Mouse (Mus musculus): ENCODE measurements around the gene Tspan10. TPM values are rescaled to one million over a fixed set of nuclear protein-coding genes. Genes with fewer than 3 reads are reported as not detected.

Tspan10 gene
- polyA plus RNA-seq, 1 experiment from 2014 or later = not detected

DNA sequence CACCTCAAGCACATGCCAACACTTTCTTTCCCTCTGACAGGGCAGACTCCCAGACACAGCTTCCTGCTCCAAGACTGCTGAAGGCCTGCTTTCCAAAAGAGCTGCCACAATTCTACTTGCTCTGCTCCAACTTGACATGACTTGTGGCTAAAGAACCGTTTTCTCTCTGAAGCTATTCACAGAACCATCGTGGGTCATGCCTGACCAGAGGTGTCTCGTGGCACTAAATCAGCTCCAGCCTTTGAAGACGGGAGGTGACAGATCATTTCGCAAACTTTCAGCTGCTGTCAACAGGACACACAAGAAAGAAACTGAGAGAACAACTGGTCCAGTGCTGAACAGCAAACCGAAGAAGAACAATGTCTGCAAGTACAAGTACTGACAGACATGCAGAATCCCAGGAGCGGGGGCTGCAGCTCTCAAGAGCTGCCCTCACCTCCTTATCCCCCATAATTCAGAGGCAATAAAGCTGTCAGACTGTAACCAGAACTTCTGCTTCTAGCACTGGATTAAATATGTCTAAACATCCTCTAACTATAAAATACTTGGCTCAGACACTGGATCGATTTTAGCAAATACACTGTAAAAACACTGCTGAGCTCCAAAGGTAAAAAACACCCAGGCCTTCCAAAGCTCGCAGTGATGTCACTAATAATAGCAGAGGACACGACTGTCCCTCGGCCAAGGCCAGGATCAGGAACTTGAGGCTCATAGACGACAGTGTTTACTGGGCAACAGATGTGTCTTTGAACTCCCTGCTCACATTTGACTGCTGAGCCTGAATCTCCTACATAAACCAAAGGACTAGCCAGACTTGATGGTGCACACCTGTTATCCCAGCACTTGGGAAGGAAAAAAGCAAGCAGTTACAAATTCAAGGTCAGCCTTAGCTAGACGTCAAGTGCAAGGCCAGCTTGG, 19.5 kb upstream of the Tspan10 start:
- peaks cover 26% of the 10 kb centered on the region for H3K36me3 ChIP-seq (ENCODE audit: control insufficient read depth, insufficient read depth, low read length)
- H3K4me3 ChIP-seq (ENCODE audit: low read depth, low read length) = no peak overlapping the region
- no peak overlapping the region for H3K9ac ChIP-seq (ENCODE audit: low read length)
- DNase-seq (ENCODE audit: low spot score, missing footprints) (peak; percentile 65), ATAC-seq (ENCODE audit: low FRiP score) (no peak)
- H3K4me2 ChIP-seq = no peak overlapping the region
- no peaks in the 10 kb centered on the region for H3K9me3 ChIP-seq (ENCODE audit: control insufficient read depth, low read length)
- no peaks in the 10 kb centered on the region for H3K4me1 ChIP-seq (ENCODE audit: control insufficient read depth, insufficient read depth, low read length)
- H3K27me3 ChIP-seq (ENCODE audit: control insufficient read depth, insufficient read depth, low read length) = no peaks in the 10 kb centered on the region
- H3K27ac ChIP-seq (ENCODE audit: low read depth, low read length) = no peak overlapping the region
- WGBS = 94% methylated on average over 13 of the region's 13 CpGs

DNA sequence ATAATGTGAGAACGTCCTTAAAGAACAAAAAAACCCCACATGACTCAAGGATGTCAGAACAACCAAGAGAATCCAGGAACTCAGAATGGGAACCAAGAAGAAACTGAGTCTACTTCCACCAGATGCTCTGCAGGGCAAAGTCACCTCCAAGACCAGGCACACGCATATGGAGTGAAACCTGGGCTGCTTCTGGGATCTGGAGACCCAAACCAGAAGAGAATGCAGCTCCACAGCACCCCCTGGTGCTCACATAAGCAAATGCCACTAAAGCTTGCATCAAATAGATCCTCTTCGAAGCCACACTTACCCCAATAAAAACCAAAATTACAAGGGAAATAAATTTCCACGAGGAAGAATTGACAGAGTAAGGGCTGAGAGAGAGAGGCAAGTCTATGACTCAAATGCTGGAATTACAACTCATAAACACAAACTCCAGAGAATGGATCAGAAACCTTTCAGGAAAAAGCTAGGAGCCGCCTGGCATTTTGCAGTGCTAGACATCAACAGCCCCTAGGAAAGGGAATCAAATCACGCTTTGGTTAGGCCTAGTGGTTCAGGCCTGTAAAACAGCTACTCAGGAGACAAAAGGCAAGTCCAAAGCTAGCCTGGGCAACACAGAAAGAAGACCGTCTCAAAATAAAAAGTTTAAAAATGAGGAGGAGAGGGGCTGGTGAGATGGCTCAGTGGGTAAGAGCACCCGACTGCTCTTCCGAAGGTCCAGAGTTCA, 18.7 kb upstream of the Tspan10 start:
- ATAC-seq (ENCODE audit: low FRiP score) = no peak
- Histone ChIP-seq H3K4me2 (no peak overlapping the region), H3K27ac (ENCODE audit: low read depth, low read length) (no peak overlapping the region), H3K9ac (ENCODE audit: low read length) (no peak overlapping the region), H3K4me3 (ENCODE audit: low read depth, low read length) (no peak overlapping the region), H3K27me3 (ENCODE audit: control insufficient read depth, insufficient read depth, low read length) (no peaks in the 10 kb centered on the region), H3K9me3 (ENCODE audit: control insufficient read depth, low read length) (no peaks in the 10 kb centered on the region), H3K4me1 (ENCODE audit: control insufficient read depth, insufficient read depth, low read length) (no peaks in the 10 kb centered on the region), H3K36me3 (ENCODE audit: control insufficient read depth, insufficient read depth, low read length) (peaks cover 24% of the 10 kb centered on the region)
- WGBS = 74% methylated on average over 9 of the region's 9 CpGs
- DNase-seq (ENCODE audit: low spot score, missing footprints) = peak; percentile 92

DNA sequence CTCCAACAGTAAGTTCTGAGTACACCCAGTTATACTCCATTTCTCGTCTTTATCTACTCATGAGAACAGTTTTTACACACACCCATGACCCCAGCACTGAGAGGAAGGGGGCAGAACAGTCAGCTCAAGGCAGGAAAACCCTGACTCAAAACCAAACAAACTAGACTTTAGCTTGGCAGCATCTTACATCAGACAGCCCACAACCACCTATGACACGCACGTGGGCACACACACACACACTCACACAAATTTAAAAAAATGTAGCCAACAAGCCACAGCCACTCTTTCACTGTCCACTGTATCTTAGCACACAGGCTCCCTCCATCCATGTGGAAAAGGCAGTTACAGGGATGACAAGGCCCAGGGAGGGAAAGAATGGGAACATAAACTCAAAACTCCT, 15.7 kb upstream of the Tspan10 start:
- Histone ChIP-seq H3K36me3 (ENCODE audit: control insufficient read depth, insufficient read depth, low read length) (peaks cover 20% of the 10 kb centered on the region), H3K9me3 (ENCODE audit: control insufficient read depth, low read length) (no peaks in the 10 kb centered on the region), H3K4me2 (no peak overlapping the region), H3K27me3 (ENCODE audit: control insufficient read depth, insufficient read depth, low read length) (no peaks in the 10 kb centered on the region), H3K4me3 (ENCODE audit: low read depth, low read length) (no peak overlapping the region), H3K27ac (ENCODE audit: low read depth, low read length) (no peak overlapping the region), H3K9ac (ENCODE audit: low read length) (no peak overlapping the region), H3K4me1 (ENCODE audit: control insufficient read depth, insufficient read depth, low read length) (no peaks in the 10 kb centered on the region)
- no peak for DNase-seq (ENCODE audit: low spot score, missing footprints)
- ATAC-seq (ENCODE audit: low FRiP score) = no peak
- 92% methylated on average over 3 of the region's 3 CpGs for WGBS

DNA sequence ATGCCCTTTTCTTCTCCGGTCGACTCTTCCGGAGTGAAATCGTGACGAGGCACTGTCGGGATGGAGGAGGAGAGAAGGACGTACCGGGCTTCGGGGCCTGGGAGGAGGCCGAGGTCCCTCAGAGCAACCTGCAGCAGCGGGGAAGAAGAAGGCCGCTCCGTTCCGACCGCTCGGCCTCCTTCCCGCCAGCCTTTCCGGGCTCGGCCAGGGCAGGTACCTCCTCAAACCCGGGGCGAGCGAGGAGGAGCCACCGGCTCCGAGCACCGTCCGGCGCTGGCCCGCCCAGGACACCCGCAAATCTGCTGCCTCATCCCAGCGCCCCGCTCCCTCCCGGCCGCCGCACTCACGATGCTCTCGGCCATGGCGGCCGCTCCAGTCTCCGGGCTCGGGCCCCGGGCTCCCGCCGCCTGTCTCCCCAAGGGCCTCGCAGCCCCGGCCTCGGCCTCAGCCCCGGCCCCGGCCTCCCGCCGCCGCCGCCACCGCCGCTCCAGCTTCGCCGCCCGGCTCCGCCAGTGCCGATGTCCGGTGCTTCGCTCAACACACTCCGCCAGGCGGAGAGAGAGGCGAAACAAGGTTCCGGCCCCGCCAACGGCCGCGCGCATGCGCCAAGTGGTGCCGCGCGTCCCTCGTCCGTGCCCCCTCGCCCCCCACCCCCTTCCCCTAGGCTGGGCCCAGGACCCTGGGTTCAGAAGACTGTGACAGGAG, 5.1 kb upstream of the Tspan10 start, which contains the start of gene Nploc4:
Nploc4 (minus strand) TSS at position 557 of the 705 bp plus-strand sequence.
- Histone ChIP-seq H3K4me1 (ENCODE audit: control insufficient read depth, insufficient read depth, low read length) (peaks cover 11% of the 10 kb centered on the region), H3K27ac (ENCODE audit: low read depth, low read length) (peak within 1 kb of the TSS; percentile 71), H3K9ac (ENCODE audit: low read length) (peak within 1 kb of the TSS; percentile 98), H3K36me3 (ENCODE audit: control insufficient read depth, insufficient read depth, low read length) (peaks cover 5% of the 10 kb centered on the region), H3K4me2 (peak within 1 kb of the TSS; percentile 86), H3K27me3 (ENCODE audit: control insufficient read depth, insufficient read depth, low read length) (no peaks in the 10 kb centered on the region), H3K9me3 (ENCODE audit: control insufficient read depth, low read length) (no peaks in the 10 kb centered on the region), H3K4me3 (ENCODE audit: low read depth, low read length) (peak within 1 kb of the TSS; percentile 99)
- DNase-seq (ENCODE audit: low spot score, missing footprints) = peak; percentile 100
- ATAC-seq (ENCODE audit: low FRiP score) = peak; percentile 96
- under 1% methylated on average over 73 of the region's 77 CpGs for WGBS

DNA sequence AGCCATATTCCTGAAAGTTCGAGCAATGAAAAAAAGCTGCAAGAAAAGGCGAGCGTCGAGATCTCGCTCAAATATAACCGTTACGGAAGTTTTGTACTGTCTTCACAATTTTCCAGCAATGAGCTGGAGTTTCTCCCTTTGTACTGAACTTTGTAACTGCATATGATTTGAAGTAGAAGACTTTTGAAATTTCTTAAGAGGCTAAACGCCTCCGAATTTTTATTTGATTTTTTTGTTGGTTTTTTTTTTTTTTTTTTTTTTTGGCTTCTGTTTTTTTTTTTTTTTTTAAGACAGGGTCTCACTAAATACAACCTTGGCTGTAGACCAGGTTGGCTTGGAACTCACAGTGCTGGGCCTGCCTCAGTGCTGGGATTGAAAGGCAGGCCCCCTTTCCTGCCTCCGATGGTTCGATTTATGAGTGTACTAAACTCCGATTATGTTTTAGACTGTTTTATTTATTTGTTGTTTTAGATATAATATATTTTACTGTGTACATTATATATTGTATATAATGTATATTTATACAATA, 4.5 kb upstream of the Tspan10 start:
- H3K4me3 ChIP-seq (ENCODE audit: low read depth, low read length) = peak overlapping the region; percentile 99
- H3K27me3 ChIP-seq (ENCODE audit: control insufficient read depth, insufficient read depth, low read length) = no peaks in the 10 kb centered on the region
- DNase-seq (ENCODE audit: low spot score, missing footprints) = no peak
- no peak overlapping the region for H3K27ac ChIP-seq (ENCODE audit: low read depth, low read length)
- peaks cover 5% of the 10 kb centered on the region; the same call in 1 of the 2 replicates for H3K36me3 ChIP-seq (ENCODE audit: control insufficient read depth, insufficient read depth, low read length)
- peaks cover 11% of the 10 kb centered on the region for H3K4me1 ChIP-seq (ENCODE audit: control insufficient read depth, insufficient read depth, low read length)
- no peaks in the 10 kb centered on the region for H3K9me3 ChIP-seq (ENCODE audit: control insufficient read depth, low read length)
- H3K9ac ChIP-seq (ENCODE audit: low read length) = peak overlapping the region; percentile 98
- H3K4me2 ChIP-seq = peak overlapping the region; percentile 86
- no peak for ATAC-seq (ENCODE audit: low FRiP score)
- WGBS = 34% methylated on average over 12 of the region's 12 CpGs

DNA sequence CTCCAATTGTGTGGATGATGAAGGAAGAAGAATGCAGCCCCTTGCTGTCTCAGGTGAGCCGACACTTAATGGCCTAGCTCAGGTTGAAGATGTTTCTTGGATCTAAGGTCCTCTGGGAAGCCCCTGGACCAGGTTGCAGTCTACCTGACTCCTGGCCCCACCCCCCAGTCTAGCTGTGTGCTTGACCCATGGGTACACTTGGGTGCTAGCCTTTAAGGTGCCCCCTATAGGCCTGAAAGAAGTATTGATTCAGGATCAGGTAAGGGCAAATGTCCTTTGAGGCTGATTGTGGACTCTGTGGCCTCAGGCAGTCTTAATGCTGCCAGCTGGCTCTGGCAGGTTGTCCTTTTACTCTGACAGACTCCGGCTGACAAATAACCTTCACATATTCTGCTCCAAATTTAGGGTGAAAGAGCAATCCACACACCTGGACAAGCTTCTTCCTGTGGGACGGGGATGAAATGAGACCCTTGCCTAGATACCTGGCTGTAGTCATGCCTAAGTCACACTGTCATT, 379 bp downstream of the Tspan10 start:
- 93% methylated on average over 3 of the region's 3 CpGs for WGBS
- Histone ChIP-seq H3K4me3 (ENCODE audit: low read depth, low read length) (no peak overlapping the region), H3K27ac (ENCODE audit: low read depth, low read length) (no peak overlapping the region), H3K9ac (ENCODE audit: low read length) (no peak overlapping the region), H3K4me1 (ENCODE audit: control insufficient read depth, insufficient read depth, low read length) (no peaks in the 10 kb centered on the region), H3K9me3 (ENCODE audit: control insufficient read depth, low read length) (no peaks in the 10 kb centered on the region), H3K36me3 (ENCODE audit: control insufficient read depth, insufficient read depth, low read length) (no peaks in the 10 kb centered on the region), H3K4me2 (no peak overlapping the region), H3K27me3 (ENCODE audit: control insufficient read depth, insufficient read depth, low read length) (no peaks in the 10 kb centered on the region)
- no peak for DNase-seq (ENCODE audit: low spot score, missing footprints)
- no peak for ATAC-seq (ENCODE audit: low FRiP score)

DNA sequence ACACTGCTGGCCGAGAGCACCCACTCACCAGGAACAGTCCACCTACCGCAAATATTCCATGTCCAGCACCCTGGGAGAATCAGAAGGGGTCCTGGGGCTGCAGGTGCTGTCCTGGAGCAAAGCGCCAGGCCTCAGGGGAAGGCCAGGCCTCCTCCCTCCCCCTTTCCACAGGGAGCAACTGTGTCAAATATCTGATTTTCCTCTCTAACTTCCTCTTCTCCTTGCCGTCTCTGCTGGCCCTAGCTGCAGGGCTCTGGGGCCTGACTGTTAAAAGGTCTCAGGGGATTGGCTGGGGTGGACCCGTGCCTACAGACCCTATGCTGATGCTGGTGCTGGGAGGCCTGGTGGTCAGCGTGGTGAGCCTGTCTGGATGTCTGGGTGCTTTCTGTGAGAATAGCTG, 1.7 kb downstream of the Tspan10 start:
- no peaks in the 10 kb centered on the region for H3K9me3 ChIP-seq (ENCODE audit: control insufficient read depth, low read length)
- H3K4me2 ChIP-seq = no peak overlapping the region
- ATAC-seq (ENCODE audit: low FRiP score) (no peak), DNase-seq (ENCODE audit: low spot score, missing footprints) (no peak)
- no peaks in the 10 kb centered on the region for H3K4me1 ChIP-seq (ENCODE audit: control insufficient read depth, insufficient read depth, low read length)
- no peak overlapping the region for H3K27ac ChIP-seq (ENCODE audit: low read depth, low read length)
- no peaks in the 10 kb centered on the region for H3K36me3 ChIP-seq (ENCODE audit: control insufficient read depth, insufficient read depth, low read length)
- no peak overlapping the region for H3K9ac ChIP-seq (ENCODE audit: low read length)
- 76% methylated on average over 6 of the region's 6 CpGs for WGBS
- H3K4me3 ChIP-seq (ENCODE audit: low read depth, low read length) = no peak overlapping the region
- H3K27me3 ChIP-seq (ENCODE audit: control insufficient read depth, insufficient read depth, low read length) = no peaks in the 10 kb centered on the region

DNA sequence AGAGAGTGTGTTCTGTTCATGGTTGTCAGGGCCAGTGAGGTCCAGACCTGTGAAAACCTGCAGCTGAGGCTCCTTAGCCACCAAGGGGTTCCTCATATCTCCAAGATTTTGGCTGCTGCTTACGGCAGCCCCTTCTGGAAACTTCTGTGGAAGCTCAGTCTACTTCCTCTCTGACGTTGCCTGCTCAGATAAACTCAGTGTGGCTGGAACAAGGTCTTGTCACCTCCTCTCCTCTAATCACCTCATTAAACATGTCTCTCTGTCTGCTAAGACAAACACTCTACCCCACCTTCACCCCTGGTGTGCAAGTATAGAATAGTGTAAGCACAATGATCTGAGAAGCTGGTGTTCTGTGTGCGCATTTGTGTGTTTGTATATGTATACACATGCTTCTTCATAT, 3.0 kb downstream of the Tspan10 start:
- Histone ChIP-seq H3K4me2 (no peak overlapping the region), H3K4me1 (ENCODE audit: control insufficient read depth, insufficient read depth, low read length) (no peaks in the 10 kb centered on the region), H3K4me3 (ENCODE audit: low read depth, low read length) (no peak overlapping the region), H3K36me3 (ENCODE audit: control insufficient read depth, insufficient read depth, low read length) (no peaks in the 10 kb centered on the region), H3K27me3 (ENCODE audit: control insufficient read depth, insufficient read depth, low read length) (no peaks in the 10 kb centered on the region), H3K27ac (ENCODE audit: low read depth, low read length) (no peak overlapping the region), H3K9ac (ENCODE audit: low read length) (no peak overlapping the region), H3K9me3 (ENCODE audit: control insufficient read depth, low read length) (no peaks in the 10 kb centered on the region)
- 87% methylated on average over 3 of the region's 3 CpGs for WGBS
- ATAC-seq (ENCODE audit: low FRiP score) (no peak), DNase-seq (ENCODE audit: low spot score, missing footprints) (no peak)

Data from midbrain, embryonic 11.5 days (tissue).